Mouse (Mus musculus) hindbrain, embryonic 11.5 days (tissue): ENCODE data around the gene Cog8. TPM values are rescaled to one million over a fixed set of nuclear protein-coding genes. Genes with fewer than 3 reads are reported as not detected.
"Not testable (repeated sequence)": the region's sequence is repeated elsewhere in the genome, so short reads cannot be mapped to it uniquely, and the experiment has no call there.

Source experiments
- ATAC-seq: fragments of 200-750 bp; cut with Nextera tagmentation; 2 replicates; pipeline ENCODE4 v1.8.0; 2017; ENCODE audit warnings: mild to moderate bottlenecking, moderate TSS enrichment, moderate library complexity; ENCODE audit not compliant: low FRiP score
- DNase-seq: peaks from one replicate; pipeline ENCODE4 v3.0.0-alpha.2; 2015; ENCODE audit warnings: low spot score
- H3K27ac ChIP-seq: fragments of 300-500 bp; sonication (generic); 2 replicates; pipeline ENCODE4 v1.5.1; 2014; ENCODE audit warnings: mild to moderate bottlenecking, low read depth, low read length
- H3K27me3 ChIP-seq: fragments of 300-500 bp; sonication (generic); 2 replicates; pipeline ENCODE4 v1.6.1; 2014; ENCODE audit warnings: mild to moderate bottlenecking, low read length, moderate library complexity, mixed read lengths; ENCODE audit not compliant: control insufficient read depth, insufficient read depth
- H3K36me3 ChIP-seq: fragments of 300-500 bp; sonication (generic); 2 replicates; pipeline ENCODE4 v1.6.1; 2014; ENCODE audit warnings: mild to moderate bottlenecking, low read length, moderate library complexity, mixed read lengths; ENCODE audit not compliant: control insufficient read depth, insufficient read depth
- H3K4me1 ChIP-seq: fragments of 300-500 bp; sonication (generic); replicated peaks from 2 replicates; pipeline ENCODE4 v1.6.1; 2014; ENCODE audit warnings: low read length, mixed read lengths; ENCODE audit not compliant: control insufficient read depth, insufficient read depth
- H3K4me2 ChIP-seq: fragments of 300-500 bp; sonication (generic); replicated peaks from 2 replicates; pipeline ENCODE4 v1.6.1; 2014; ENCODE audit warnings: mild to moderate bottlenecking, low read depth, low read length
- H3K4me3 ChIP-seq: fragments of 300-500 bp; sonication (generic); 2 replicates; pipeline ENCODE4 v1.5.1; 2014; ENCODE audit warnings: low read depth, low read length
- H3K9ac ChIP-seq: fragments of 300-500 bp; sonication (generic); 2 replicates; pipeline ENCODE4 v1.6.1; 2014; ENCODE audit warnings: low read depth, low read length
- H3K9me3 ChIP-seq: fragments of 300-500 bp; sonication (generic); 2 replicates; pipeline ENCODE4 v1.6.1; 2016; ENCODE audit warnings: low read length; ENCODE audit not compliant: control insufficient read depth
- WGBS: fragments of 180-500 bp; shearing (Covaris S2); extraction: QIAGEN DNeasy Blood & Tissue Kit; methylation state at CpG from one replicate; pipeline ENCODE4 v1.1.7; 2014; 5-methylcytosine and 5-hydroxymethylcytosine counted together
- polyA plus RNA-seq: library from polyadenylated mRNA; unstranded; fragments of >200 nt; fragmentation: Nextera tagmentation; extraction: Ambion mirVana; gene quantifications from 2 replicates; pipeline ENCODE4 v1.2.1, GENCODE M21; 2014

Gene Cog8
- polyA plus RNA-seq, 1 experiment from 2014 or later = 42.2 TPM

DNA sequence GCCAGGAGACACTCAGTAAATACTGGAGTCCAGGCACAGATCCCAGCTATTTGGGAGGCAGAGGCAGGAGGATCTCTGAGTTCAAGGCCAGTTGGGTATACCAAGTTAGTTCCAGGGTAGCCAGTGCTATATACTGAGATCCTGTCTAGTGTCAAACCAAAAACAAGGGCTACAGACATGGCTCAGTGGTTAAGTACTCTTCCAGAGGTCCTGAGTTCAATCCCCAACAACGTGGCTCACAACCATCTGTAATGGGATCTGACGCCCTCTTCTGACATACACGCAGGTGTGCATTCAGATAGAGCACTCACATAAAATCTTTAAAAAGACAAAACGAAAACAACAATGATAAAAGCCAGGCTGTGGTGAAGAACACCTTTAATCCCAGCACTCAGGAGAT is 7.0 kb downstream of the Cog8 start:
- Histone ChIP-seq H3K9ac (no peak overlapping the region), H3K9me3 (no peaks in the 10 kb centered on the region), H3K27me3 (no peaks in the 10 kb centered on the region), H3K4me3 (no peak overlapping the region; the same call in 1 of the 2 replicates), H3K27ac (no peak overlapping the region), H3K36me3 (peaks cover 11% of the 10 kb centered on the region; the same call in 1 of the 2 replicates), H3K4me2 (no peak overlapping the region), H3K4me1 (no peaks in the 10 kb centered on the region)
- DNase-seq (no peak), ATAC-seq (no peak)
- 98% methylated on average over 4 of the region's 4 CpGs for WGBS

- no peaks in the 10 kb centered on the region for H3K27me3 ChIP-seq
- peaks cover 11% of the 10 kb centered on the region; the same call in 1 of the 2 replicates for H3K36me3 ChIP-seq
- H3K4me2 ChIP-seq = peak within 1 kb of the TSS; percentile 81
- H3K4me1 ChIP-seq = no peaks in the 10 kb centered on the region
- 3% methylated on average over 79 of the region's 87 CpGs for WGBS
- DNase-seq = peak; percentile 81
- peak within 1 kb of the TSS; percentile 86 for H3K27ac ChIP-seq
- H3K9me3 ChIP-seq = no peaks in the 10 kb centered on the region
- ATAC-seq = peak; percentile 88
- peak within 1 kb of the TSS; percentile 76 for H3K9ac ChIP-seq
- H3K4me3 ChIP-seq = peak within 1 kb of the TSS; percentile 71
Observed at GRCm38 (mm10) chr8:107048061-107048941, 8.2 kb downstream of the Cog8 start, which contains the start of gene Pdf. Pdf (minus strand) TSS chr8:107048614.

DNA sequence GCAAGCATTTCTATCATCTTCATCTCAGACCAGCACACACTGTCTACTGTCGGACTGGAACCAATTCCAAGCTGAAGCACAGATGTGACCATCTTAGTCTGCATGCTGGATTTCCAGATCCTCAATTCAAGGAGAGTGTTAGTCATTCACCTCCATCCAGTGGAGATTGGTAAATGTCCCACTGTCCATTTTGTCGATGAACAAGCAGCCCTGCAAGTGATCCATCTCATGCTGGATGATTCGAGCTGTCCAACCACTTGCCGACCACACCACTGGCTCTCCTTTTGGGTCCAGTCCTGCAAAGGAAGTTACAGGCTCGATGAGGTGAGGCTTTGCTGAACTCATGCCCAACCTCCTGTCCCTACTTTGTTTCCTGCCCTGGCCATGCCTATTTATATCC is 9.5 kb downstream of the Cog8 start:
- H3K36me3 ChIP-seq = peaks cover 2% of the 10 kb centered on the region; the same call in 1 of the 2 replicates
- ATAC-seq = no peak
- WGBS = 93% methylated on average over 5 of the region's 5 CpGs
- no peak overlapping the region for H3K9ac ChIP-seq
- DNase-seq = no peak
- H3K27me3 ChIP-seq = no peaks in the 10 kb centered on the region
- no peaks in the 10 kb centered on the region for H3K4me1 ChIP-seq
- no peak overlapping the region for H3K27ac ChIP-seq
- H3K4me2 ChIP-seq = no peak overlapping the region
- no peaks in the 10 kb centered on the region for H3K9me3 ChIP-seq
- H3K4me3 ChIP-seq = no peak overlapping the region

DNA sequence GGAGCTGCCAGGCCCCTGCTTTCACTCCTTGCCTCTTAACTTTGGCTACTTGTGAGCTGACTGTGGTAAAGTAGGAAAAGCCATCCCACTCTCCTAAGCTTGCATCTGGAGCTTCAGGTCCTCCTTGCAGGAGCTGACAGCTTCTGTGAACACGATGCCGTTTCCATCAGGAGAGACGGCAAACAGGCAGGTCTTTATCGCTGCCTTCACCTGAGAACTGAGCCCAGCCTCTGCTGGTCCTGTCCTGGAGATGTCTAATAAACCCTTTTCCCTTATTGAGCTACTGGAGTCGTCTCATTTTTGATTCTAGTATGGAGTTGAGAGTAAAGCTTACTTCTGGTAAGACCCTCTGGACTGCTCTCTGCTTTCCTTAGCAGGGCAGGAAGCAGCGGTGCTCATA is 11.0 kb downstream of the Cog8 start:
- Histone ChIP-seq H3K27ac (no peak overlapping the region), H3K4me3 (no peak overlapping the region), H3K4me1 (no peaks in the 10 kb centered on the region), H3K36me3 (peaks cover 3% of the 10 kb centered on the region; the same call in 1 of the 2 replicates), H3K9ac (no peak overlapping the region), H3K4me2 (no peak overlapping the region), H3K9me3 (no peaks in the 10 kb centered on the region), H3K27me3 (no peaks in the 10 kb centered on the region)
- 84% methylated on average over 6 of the region's 6 CpGs for WGBS
- ATAC-seq = no peak
- DNase-seq = no peak

GRCm38 (mm10) chr8:107040632-107041031 is 15.9 kb downstream of the Cog8 start:
- ATAC-seq (no peak), DNase-seq (no peak)
- no peak overlapping the region for H3K4me2 ChIP-seq
- no peak overlapping the region for H3K27ac ChIP-seq
- no peaks in the 10 kb centered on the region for H3K27me3 ChIP-seq
- peaks cover 9% of the 10 kb centered on the region; the same call in 1 of the 2 replicates for H3K36me3 ChIP-seq
- H3K4me1 ChIP-seq = no peaks in the 10 kb centered on the region
- H3K4me3 ChIP-seq = no peak overlapping the region
- WGBS = 81% methylated on average over 7 of the region's 7 CpGs
- no peaks in the 10 kb centered on the region for H3K9me3 ChIP-seq
- H3K9ac ChIP-seq = no peak overlapping the region

DNA sequence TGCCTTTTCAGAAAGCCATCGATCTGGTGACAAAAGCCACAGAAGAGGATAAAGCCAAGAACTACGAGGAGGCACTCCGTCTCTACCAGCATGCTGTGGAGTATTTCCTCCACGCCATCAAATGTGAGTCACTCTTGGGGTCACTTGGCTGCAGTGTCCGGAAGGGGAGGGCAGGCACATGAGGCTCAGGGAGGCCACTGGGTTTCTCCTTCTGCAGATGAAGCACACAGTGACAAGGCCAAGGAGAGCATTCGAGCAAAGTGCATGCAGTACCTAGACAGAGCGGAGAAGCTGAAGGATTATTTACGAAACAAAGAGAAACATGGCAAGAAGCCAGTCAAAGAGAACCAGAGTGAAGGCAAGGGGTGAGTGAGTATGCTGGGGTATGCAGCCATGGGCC is 19.9 kb downstream of the Cog8 start:
- Histone ChIP-seq H3K4me1 (0 out of 2 replicates have a peak, but pooled peaks cover 4% of the 10 kb centered on the region), H3K9ac (no peak overlapping the region), H3K27ac (no peak overlapping the region), H3K27me3 (no peaks in the 10 kb centered on the region), H3K4me2 (no peak overlapping the region), H3K9me3 (no peaks in the 10 kb centered on the region), H3K4me3 (no peak overlapping the region), H3K36me3 (peaks cover 9% of the 10 kb centered on the region; the same call in 1 of the 2 replicates)
- no peak for DNase-seq
- ATAC-seq = no peak
- 92% methylated on average over 8 of the region's 8 CpGs for WGBS

DNA sequence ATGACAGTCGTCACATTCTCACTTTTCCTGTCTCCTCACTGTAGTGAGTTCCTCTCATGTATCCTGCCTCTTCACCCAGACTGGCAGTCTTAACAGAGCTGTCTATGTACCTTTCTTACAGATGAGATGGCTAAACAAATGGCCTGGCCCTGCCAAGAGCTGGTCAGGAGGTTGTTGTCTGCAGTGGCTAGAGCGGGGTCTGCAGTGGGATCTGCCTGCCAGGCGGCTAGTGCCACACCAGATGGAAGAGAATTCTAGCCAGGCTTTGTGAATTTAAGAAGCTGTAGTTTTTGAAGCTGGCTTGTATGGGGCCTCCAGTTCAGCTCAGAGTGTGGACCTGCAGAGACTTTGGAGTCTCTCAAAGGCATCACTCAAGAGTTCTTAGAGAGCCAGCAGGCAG is 20.8 kb downstream of the Cog8 start:
- DNase-seq = no peak
- Histone ChIP-seq H3K4me1 (0 out of 2 replicates have a peak, but pooled peaks cover 4% of the 10 kb centered on the region), H3K9ac (no peak overlapping the region), H3K9me3 (no peaks in the 10 kb centered on the region), H3K4me3 (no peak overlapping the region), H3K27me3 (no peaks in the 10 kb centered on the region), H3K36me3 (peaks cover 7% of the 10 kb centered on the region; the same call in 1 of the 2 replicates), H3K4me2 (no peak overlapping the region; the same call in 1 of the 2 replicates), H3K27ac (no peak overlapping the region)
- WGBS = 91% methylated on average over 3 of the region's 3 CpGs
- ATAC-seq = no peak

DNA sequence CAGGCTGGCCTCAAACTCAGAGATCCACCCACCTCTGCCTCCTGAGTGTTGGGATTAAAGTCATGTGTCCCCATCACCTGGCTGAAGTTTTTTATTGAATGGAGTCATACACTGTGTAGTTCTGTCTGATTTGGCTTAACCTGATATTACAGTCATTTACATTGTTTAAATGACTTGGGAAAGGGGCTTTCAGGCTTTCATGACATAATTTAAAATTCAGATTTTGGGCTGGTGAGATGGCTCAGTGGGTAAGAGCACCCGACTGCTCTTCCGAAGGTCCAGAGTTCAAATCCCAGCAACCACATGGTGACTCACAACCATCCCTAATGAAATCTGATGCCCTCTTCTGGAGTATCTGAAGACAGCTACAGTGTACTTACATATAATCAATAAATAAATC is 22.9 kb downstream of the Cog8 start:
- H3K9ac ChIP-seq, DNase-seq, ATAC-seq, H3K27me3 ChIP-seq, H3K36me3 ChIP-seq, H3K27ac ChIP-seq, H3K4me1 ChIP-seq, H3K4me3 ChIP-seq, H3K9me3 ChIP-seq, H3K4me2 ChIP-seq: not testable (repeated sequence)
- 98% methylated on average over 2 of the region's 2 CpGs for WGBS
